12 mouse cellular contexts compared by ENCODE assay signal in the genomic region with DNA sequence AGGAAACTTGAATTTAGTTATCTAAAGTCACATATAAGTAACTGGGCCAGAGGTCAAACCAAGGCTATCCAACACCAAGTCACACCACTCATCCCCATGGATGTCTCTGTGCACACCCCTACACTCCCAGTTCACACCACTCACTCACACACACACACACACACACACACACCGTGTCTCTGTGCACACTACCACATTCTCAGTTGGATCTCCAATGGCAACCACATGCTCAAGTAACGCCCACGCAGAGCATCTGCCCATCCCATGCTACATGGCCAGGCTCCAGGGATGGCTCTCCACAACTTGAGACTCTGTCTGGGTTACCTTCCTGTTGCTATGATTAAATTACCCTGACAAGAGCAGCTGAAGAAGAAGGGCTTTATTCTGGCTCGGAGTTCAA.
DNase-seq lines count a peak whose midpoint lies in the region; ATAC-seq and TF ChIP-seq lines count a peak whose summit lies in the region.
"Had no signal": no experiment of that assay in that cellular context is flagged by ENCODE, and none has a peak within 500 bp of the region (broad histone marks: within the 10 kb centered on the region; RNA-seq: fewer than 3 reads in every experiment).

No protein-coding gene starts in this region.

- DNase-seq in brain, adult 2 months (ENCODE audit: low read depth, low spot score), result peak; percentile 91
- DNase-seq in layer of hippocampus, postnatal 14 days (ENCODE audit: low spot score in 2 of 2), result peak; percentile 60 to 63
- no peak for DNase-seq in kidney, postnatal 25 days
- DNase-seq in gastrocnemius, postnatal 4 days (ENCODE audit: low spot score in 2 of 2), result no peak
- no peak for DNase-seq in liver, postnatal 0 days
- DNase-seq: heart, adult 2 months; kidney, adult 18-20 months had no signal

- no peak for TF ChIP-seq EP300 in liver, postnatal 0 days (IDR thresholded peaks at IDR 0.05; ENCODE audit: low read depth)

- H3K4me1 ChIP-seq in liver, postnatal 0 days (ENCODE audit: insufficient read depth), result no peaks in the 10 kb centered on the region
- peaks cover 10% of the 10 kb centered on the region for H3K4me1 ChIP-seq in heart, embryonic 11.5 days (ENCODE audit: control insufficient read depth, insufficient read depth, low read length)

- H3K27ac ChIP-seq in liver, postnatal 0 days (ENCODE audit: low read depth), result no peak overlapping the region
- no peak overlapping the region for H3K27ac ChIP-seq in heart, embryonic 11.5 days (ENCODE audit: low read depth, low read length)
- H3K27ac ChIP-seq: embryonic facial prominence, embryonic 10.5 days; forebrain, embryonic 10.5 days; heart, adult 2 months had no signal

- no peak overlapping the region for H3ac ChIP-seq in myocyte (ENCODE audit: control insufficient read depth, insufficient read length)

- no peak for TF ChIP-seq POLR2A in myocyte (IDR thresholded peaks at IDR 0.05; ENCODE audit: insufficient read length, low read depth)

- H3K4me2 ChIP-seq in myocyte (ENCODE audit: low read depth), result no peak overlapping the region
- no peak overlapping the region for H3K4me2 ChIP-seq in liver, postnatal 0 days (ENCODE audit: low read depth, low read length)
- no peak overlapping the region for H3K4me2 ChIP-seq in heart, embryonic 11.5 days

- no peaks in the 10 kb centered on the region for H3K36me3 ChIP-seq in myocyte (ENCODE audit: control insufficient read depth, insufficient read depth)
- no peaks in the 10 kb centered on the region for H3K36me3 ChIP-seq in liver, postnatal 0 days (replicated peaks; ENCODE audit: insufficient read depth, low read length)
- H3K36me3 ChIP-seq in heart, embryonic 11.5 days (ENCODE audit: control insufficient read depth, insufficient read depth, low read length), result no peaks in the 10 kb centered on the region
- H3K36me3 ChIP-seq: embryonic facial prominence, embryonic 10.5 days; forebrain, embryonic 10.5 days had no signal

- H3K9ac ChIP-seq in liver, postnatal 0 days (replicated peaks), result no peak overlapping the region
- H3K9ac ChIP-seq in heart, embryonic 11.5 days (ENCODE audit: low read depth, low read length), result no peak overlapping the region

- H3K4me3 ChIP-seq in myocyte, result no peak overlapping the region
- no peak overlapping the region for H3K4me3 ChIP-seq in liver, postnatal 0 days (ENCODE audit: low read depth, low read length)
- H3K4me3 ChIP-seq in heart, embryonic 11.5 days (ENCODE audit: low read depth, low read length), result no peak overlapping the region
- H3K4me3 ChIP-seq: embryonic facial prominence, embryonic 10.5 days; forebrain, embryonic 10.5 days; heart, adult 2 months had no signal

- no peaks in the 10 kb centered on the region for H3K79me2 ChIP-seq in myocyte (ENCODE audit: control insufficient read depth, insufficient read depth)

- H3K9me3 ChIP-seq in liver, postnatal 0 days (ENCODE audit: low read length), result no peaks in the 10 kb centered on the region
- H3K9me3 ChIP-seq in heart, embryonic 11.5 days (replicated peaks; ENCODE audit: control insufficient read depth, low read length), result no peaks in the 10 kb centered on the region
- H3K9me3 ChIP-seq: embryonic facial prominence, embryonic 10.5 days; forebrain, embryonic 10.5 days had no signal

- peak; percentile 62 for ATAC-seq in frontal cortex, adult (ENCODE audit: low TSS enrichment)
- no peak for ATAC-seq in liver, postnatal 0 days
- ATAC-seq in heart, embryonic 11.5 days (replicated peaks; ENCODE audit: insufficient number of reproducible peaks, low FRiP score, low TSS enrichment), result no peak

- TF ChIP-seq CTCF in liver, postnatal 0 days (IDR thresholded peaks at IDR 0.05; ENCODE audit: low read depth), result no peak

- H3K27me3 ChIP-seq in myocyte (ENCODE audit: control insufficient read depth, insufficient read depth, insufficient read length), result no peaks in the 10 kb centered on the region
- no peaks in the 10 kb centered on the region for H3K27me3 ChIP-seq in liver, postnatal 0 days (ENCODE audit: insufficient read depth, low read length)
- H3K27me3 ChIP-seq in heart, embryonic 11.5 days (ENCODE audit: control insufficient read depth, insufficient read depth, low read length), result no peaks in the 10 kb centered on the region

- 74% methylated on average over 4 of the region's 4 CpGs for WGBS in liver, postnatal 0 days (ENCODE audit: insufficient replicate concordance)
- 82% methylated on average over 4 of the region's 4 CpGs for WGBS in heart, embryonic 11.5 days (ENCODE audit: insufficient replicate concordance)

TF ChIP-seq in myocyte, 11 proteins besides CTCF, POLR2A, EP300 and RAD21:
- TF ChIP-seq TCF3 (IDR thresholded peaks at IDR 0.05; ENCODE audit: insufficient read length, low read depth), result no peak
- no peak for TF ChIP-seq USF1 (IDR thresholded peaks at IDR 0.05; ENCODE audit: low read depth)
- TF ChIP-seq MYOG (IDR thresholded peaks at IDR 0.05; ENCODE audit: control insufficient read depth in 1 of 3, insufficient read depth in 1 of 3, insufficient read length in 2 of 3, low read depth in 2 of 3), result peak in 2 of 3 experiments; percentile 28 to 38
- TF ChIP-seq MYOD1 (IDR thresholded peaks at IDR 0.05; ENCODE audit: control insufficient read depth in 1 of 3, insufficient read length in 2 of 3, low read depth in 2 of 3), result peak in 2 of 3 experiments; percentile 65 to 73
- TF ChIP-seq TCF12 (IDR thresholded peaks at IDR 0.05; ENCODE audit: insufficient read depth, poor library complexity, severe bottlenecking), result no peak
- no peak for TF ChIP-seq POLR2AphosphoS2 (IDR thresholded peaks at IDR 0.05; ENCODE audit: insufficient read length, low read depth)
- no peak for TF ChIP-seq E2F4 (IDR thresholded peaks at IDR 0.05; ENCODE audit: insufficient read depth)
- TF ChIP-seq CEBPB (IDR thresholded peaks at IDR 0.05; ENCODE audit: insufficient read depth, poor library complexity, severe bottlenecking), result no peak
- no peak for TF ChIP-seq MAX (IDR thresholded peaks at IDR 0.05; ENCODE audit: low read depth)
- TF ChIP-seq SRF (IDR thresholded peaks at IDR 0.05; ENCODE audit: control insufficient read depth, insufficient read length, low read depth), result no peak
- TF ChIP-seq REST (IDR thresholded peaks at IDR 0.05; ENCODE audit: insufficient read depth, insufficient read length), result no peak
TF ChIP-seq in myocyte: peak in this region for 2.

Comparison
In these comparisons a context has a peak if more than half of its experiments do, and no peak if none do; other contexts are left out.
1. DNase-seq: peak in brain, adult 2 months (single experiment) and layer of hippocampus, postnatal 14 days (2 of 2); none in kidney, postnatal 25 days (0 of 2), gastrocnemius, postnatal 4 days (0 of 2) and liver, postnatal 0 days (single experiment).